In genomic region chrX:19206420-19206819, GRCm38 (mm10) we compare ENCODE assay signal across 20 mouse cellular contexts.
DNase-seq lines count a peak whose midpoint lies in the region; ATAC-seq and TF ChIP-seq lines count a peak whose summit lies in the region.
"Had no signal": no experiment of that assay in that cellular context is flagged by ENCODE, and none has a peak within 500 bp of the region (broad histone marks: within the 10 kb centered on the region; RNA-seq: fewer than 3 reads in every experiment).

No protein-coding gene starts in this region.

- no peaks in the 10 kb centered on the region for H3K4me1 ChIP-seq in heart, postnatal 0 days (ENCODE audit: control insufficient read depth, insufficient read depth)
- H3K4me1 ChIP-seq: embryonic facial prominence, embryonic 15.5 days; forebrain, embryonic 10.5 days; heart, embryonic 10.5 days; hindbrain, embryonic 15.5 days; limb, embryonic 13.5 days; liver, embryonic 15.5 days; stomach, embryonic 15.5 days had no signal

- H3K9ac ChIP-seq in heart, postnatal 0 days (replicated peaks; ENCODE audit: low read depth, low read length) = no peak overlapping the region
- H3K9ac ChIP-seq: embryonic facial prominence, embryonic 15.5 days; hindbrain, embryonic 15.5 days; limb, embryonic 13.5 days; liver, embryonic 15.5 days; stomach, embryonic 15.5 days had no signal

- no peak overlapping the region for H3K4me3 ChIP-seq in heart, postnatal 0 days (ENCODE audit: low read depth, low read length)
- H3K4me3 ChIP-seq: embryonic facial prominence, embryonic 15.5 days; forebrain, embryonic 10.5 days; heart, embryonic 10.5 days; hindbrain, embryonic 15.5 days; limb, embryonic 13.5 days; liver, embryonic 15.5 days; megakaryocyte, embryonic 14.5 days; stomach, embryonic 15.5 days had no signal

- no peak overlapping the region for H3K27ac ChIP-seq in heart, postnatal 0 days (ENCODE audit: low read depth)
- H3K27ac ChIP-seq: embryonic facial prominence, embryonic 15.5 days; forebrain, embryonic 10.5 days; heart, embryonic 10.5 days; hindbrain, embryonic 15.5 days; limb, embryonic 13.5 days; liver, embryonic 15.5 days; stomach, embryonic 15.5 days had no signal

- H3K27me3 ChIP-seq in heart, postnatal 0 days (ENCODE audit: control insufficient read depth, insufficient read depth, low read length) = no peaks in the 10 kb centered on the region
- H3K27me3 ChIP-seq: embryonic facial prominence, embryonic 15.5 days; hindbrain, embryonic 15.5 days; limb, embryonic 13.5 days; liver, embryonic 15.5 days; megakaryocyte, embryonic 14.5 days; stomach, embryonic 15.5 days had no signal

- WGBS in heart, postnatal 0 days = 38% methylated on average over 1 of the region's 1 CpGs

- H3K9me3 ChIP-seq in heart, postnatal 0 days (replicated peaks; ENCODE audit: control insufficient read depth, low read length) = no peaks in the 10 kb centered on the region
- H3K9me3 ChIP-seq: embryonic facial prominence, embryonic 15.5 days; forebrain, embryonic 10.5 days; heart, embryonic 10.5 days; hindbrain, embryonic 15.5 days; limb, embryonic 13.5 days; liver, embryonic 15.5 days; megakaryocyte, embryonic 14.5 days; stomach, embryonic 15.5 days had no signal

- TF ChIP-seq CTCF in heart, postnatal 0 days (IDR thresholded peaks at IDR 0.05; ENCODE audit: low read depth) = 0 out of 2 replicates have a peak, but pooled peaks have one; percentile 13

- no peak for TF ChIP-seq EP300 in heart, postnatal 0 days (IDR thresholded peaks at IDR 0.05; ENCODE audit: low read depth)

- no peak for ATAC-seq in heart, postnatal 0 days (ENCODE audit: insufficient read depth, low read depth)
- peak; percentile 42; the same call in 1 of the 2 replicates for ATAC-seq in common myeloid progenitor, adult 5-6 weeks (replicated peaks; ENCODE audit: low read depth, poor library complexity, severe bottlenecking)
- ATAC-seq: intestine, embryonic 16.5 days; midbrain, embryonic 16.5 days had no signal

- no peak for DNase-seq in heart, postnatal 0 days (ENCODE audit: low spot score)
- DNase-seq in heart, adult 8-10 months (ENCODE audit: low spot score) = no peak
- peak; percentile 41 for DNase-seq in 3134 (ENCODE audit: extremely low read depth, insufficient read length, low spot score)
- DNase-seq in 416B (ENCODE audit: low read depth) = peak; percentile 44
- no peak for DNase-seq in cerebellum, adult 9-10 months
- no peak for DNase-seq in gastrocnemius, adult 18-20 months (ENCODE audit: low spot score)
- DNase-seq: cerebellum, adult 9-11 months; gastrocnemius, postnatal 10 days; retina, postnatal 1 day had no signal

- H3K4me2 ChIP-seq in heart, postnatal 0 days (ENCODE audit: low read depth, low read length) = no peak overlapping the region
- H3K4me2 ChIP-seq: embryonic facial prominence, embryonic 15.5 days; hindbrain, embryonic 15.5 days; limb, embryonic 13.5 days; liver, embryonic 15.5 days; stomach, embryonic 15.5 days had no signal

- H3K36me3 ChIP-seq in heart, postnatal 0 days (replicated peaks; ENCODE audit: control insufficient read depth, insufficient read depth, low read length) = no peaks in the 10 kb centered on the region
- H3K36me3 ChIP-seq: embryonic facial prominence, embryonic 15.5 days; forebrain, embryonic 10.5 days; heart, embryonic 10.5 days; hindbrain, embryonic 15.5 days; limb, embryonic 13.5 days; liver, embryonic 15.5 days; stomach, embryonic 15.5 days had no signal

Comparison
In these comparisons a context has a peak if more than half of its experiments do, and no peak if none do; other contexts are left out.
1. DNase-seq: peak in 3134 (single experiment) and 416B (single experiment); none in heart, postnatal 0 days (single experiment), heart, adult 8-10 months (single experiment), cerebellum, adult 9-10 months (single experiment) and gastrocnemius, adult 18-20 months (single experiment).